Mouse (Mus musculus) adrenal gland, adult (tissue): ENCODE measurements around the gene Serpina10.
"Not testable (repeated sequence)": the region's sequence is repeated elsewhere in the genome, so short reads cannot be mapped to it uniquely, and the experiment has no call there.

ENCODE experiments used
- DNase-seq, 2 experiments: peaks; one replicate each; pipeline ENCODE4 v3.0.0; 2022 to 2023; ENCODE audit warnings: low spot score in 1 of 2; ENCODE audit not compliant: inconsistent age in 2 of 2

The Serpina10 gene

DNA sequence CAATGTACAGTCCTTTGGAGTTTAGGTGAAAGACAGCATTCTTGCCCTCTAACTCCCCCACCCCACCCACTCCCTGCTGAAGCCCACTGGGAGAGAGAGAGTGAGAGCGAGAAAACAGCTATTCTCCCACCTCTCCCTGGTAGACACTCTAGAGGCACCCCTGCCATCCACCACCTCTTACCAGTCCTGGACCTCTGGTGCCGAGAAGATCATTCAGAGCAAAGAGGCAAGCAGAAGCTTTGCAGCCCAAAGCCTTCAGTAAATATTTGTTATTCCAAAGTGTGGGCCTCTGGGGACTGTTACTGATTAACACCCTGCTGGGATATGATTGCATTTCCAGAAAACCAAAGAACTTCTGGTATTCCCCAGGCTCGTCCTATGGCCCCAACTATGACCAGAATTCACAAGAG, at the start of gene Serpina10:
Gene Serpina10 (minus strand): TSS at position 242 of the 410 bp plus-strand sequence.
- no peak for DNase-seq

DNA sequence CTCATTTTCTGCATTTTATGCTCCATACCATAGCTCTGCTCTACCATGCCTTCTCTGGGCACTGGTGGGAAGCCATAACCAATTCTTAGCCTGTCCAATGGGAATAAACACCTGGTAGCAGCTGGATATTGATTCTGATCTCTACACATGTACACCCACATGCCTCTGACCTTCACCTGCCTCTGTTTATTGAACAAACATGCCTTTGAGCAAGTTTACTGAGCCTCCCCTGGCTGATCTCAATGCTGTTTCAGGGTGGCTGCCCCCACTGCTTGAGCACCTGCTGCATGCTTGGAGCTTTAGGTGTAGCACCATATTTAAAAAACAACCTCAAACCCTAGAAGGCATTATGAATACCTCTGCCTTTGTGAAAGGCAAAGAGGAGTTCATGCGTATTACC, 48.6 kb upstream of the Serpina10 start:
- not testable (repeated sequence) for DNase-seq

DNA sequence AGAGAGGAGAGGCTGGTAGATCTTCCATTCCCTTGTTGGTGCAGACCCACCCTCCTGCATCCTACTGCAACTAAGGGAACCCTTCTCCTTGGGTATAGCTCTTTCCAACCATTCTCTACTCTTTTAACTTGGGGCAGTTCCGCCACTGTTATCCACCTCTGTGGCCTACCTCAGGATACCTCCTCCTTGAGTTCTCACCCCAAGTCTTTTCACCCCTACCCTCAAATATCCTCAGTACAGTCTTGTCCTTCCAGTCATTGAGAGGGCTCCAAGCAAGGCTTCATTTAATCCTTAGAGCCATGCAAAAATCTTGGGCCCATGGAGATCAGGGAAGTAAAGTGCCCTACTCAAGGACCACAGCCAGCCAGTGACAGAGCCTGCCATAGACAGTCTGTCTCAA, 44.8 kb upstream of the Serpina10 start, which contains the start of gene Serpina16:
Gene Serpina16 (minus strand): TSS at position 101 of the 400 bp plus-strand sequence.
- DNase-seq: no peak

DNA sequence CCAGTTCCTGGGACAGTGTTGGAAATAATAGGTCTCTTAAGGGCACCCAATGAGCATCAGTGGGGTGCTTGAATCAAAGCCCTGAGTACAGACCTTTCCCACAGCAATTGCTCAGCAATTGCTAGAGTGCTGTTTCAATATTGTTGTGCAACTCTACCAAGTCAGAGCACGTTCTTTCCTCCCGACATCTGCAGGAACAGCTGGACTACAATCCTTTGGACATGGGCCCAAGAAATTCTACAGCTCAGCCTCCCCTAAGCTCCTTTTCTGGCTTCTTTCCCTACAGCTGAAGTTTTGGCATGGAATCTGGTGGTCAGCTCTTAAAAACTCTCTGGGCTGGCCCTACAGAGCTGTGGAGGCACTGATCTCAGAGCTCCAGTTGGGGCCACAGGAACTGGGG, 41.9 kb upstream of the Serpina10 start:
- DNase-seq: no peak

- DNase-seq: no peak
These were observed 40.2 kb upstream of the Serpina10 start for GRCm38 (mm10) chr12:103671483-103671882.

DNA sequence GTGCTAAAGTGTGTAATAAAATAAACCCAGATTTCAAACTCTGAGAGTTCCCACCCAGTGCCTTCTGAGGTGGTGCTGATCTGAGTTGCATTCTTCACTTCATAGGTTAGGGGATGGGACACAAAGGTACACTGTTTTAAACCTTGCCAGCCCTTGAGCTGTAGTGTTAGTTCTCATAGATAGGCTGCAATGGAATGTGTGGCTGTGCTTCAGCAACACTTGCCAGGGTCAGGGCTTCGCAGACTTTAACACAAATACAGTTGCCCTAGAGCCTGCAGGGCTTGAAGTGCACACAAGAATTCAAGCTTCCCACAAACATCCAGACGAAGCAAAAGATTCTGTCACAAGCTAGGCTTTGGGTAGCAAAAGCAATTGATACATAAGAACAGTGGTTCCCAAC, 39.7 kb upstream of the Serpina10 start:
- no peak for DNase-seq

DNA sequence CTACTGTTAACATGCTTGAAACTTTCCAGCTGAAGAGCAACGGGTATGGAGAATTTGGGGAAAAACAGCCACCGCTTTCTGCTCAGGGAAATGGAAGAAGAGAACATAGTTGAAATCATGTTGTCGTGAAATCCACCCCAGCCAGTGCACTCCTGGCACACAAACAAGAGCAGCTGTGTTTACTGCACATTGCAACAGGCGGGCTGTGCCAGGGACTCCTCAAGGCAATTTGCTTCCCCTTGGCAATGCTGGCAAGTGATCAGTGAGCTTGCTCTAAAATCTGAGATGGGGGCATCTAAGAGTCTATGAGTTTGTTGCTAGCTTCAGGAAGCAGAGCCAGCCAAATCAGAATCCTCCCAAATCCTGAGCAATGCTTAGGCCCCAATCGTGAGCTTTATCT, 39.1 kb upstream of the Serpina10 start:
- no peak for DNase-seq

GRCm38 (mm10) chr12:103665286-103665685, 34.0 kb upstream of the Serpina10 start:
- no peak for DNase-seq

DNA sequence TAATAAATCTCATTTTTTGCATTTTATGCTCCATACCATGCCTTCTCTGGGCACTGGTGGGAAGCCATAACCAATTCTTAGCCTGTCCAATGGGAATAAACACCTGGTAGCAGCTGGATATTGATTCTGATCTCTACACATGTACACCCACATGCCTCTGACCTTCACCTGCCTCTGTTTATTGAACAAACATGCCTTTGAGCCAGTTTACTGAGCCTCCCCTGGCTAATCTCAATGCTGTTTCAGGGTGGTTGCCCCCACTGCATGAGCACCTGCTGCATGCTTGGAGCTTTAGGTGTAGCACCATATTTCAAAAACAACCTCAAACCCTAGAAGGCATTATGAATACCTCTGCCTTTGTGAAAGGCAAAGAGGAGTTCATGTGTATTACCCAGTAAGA, 30.8 kb upstream of the Serpina10 start:
- not testable (repeated sequence) for DNase-seq

- DNase-seq: no peak
These were observed 28.8 kb upstream of the Serpina10 start for GRCm38 (mm10) chr12:103660076-103660475.

- peak in 1 of 2 experiments; percentile 40 for DNase-seq
These were observed 27.9 kb upstream of the Serpina10 start for GRCm38 (mm10) chr12:103659171-103659570.

- DNase-seq: no peak
These were observed 26.7 kb upstream of the Serpina10 start for GRCm38 (mm10) chr12:103657991-103658390.

DNA sequence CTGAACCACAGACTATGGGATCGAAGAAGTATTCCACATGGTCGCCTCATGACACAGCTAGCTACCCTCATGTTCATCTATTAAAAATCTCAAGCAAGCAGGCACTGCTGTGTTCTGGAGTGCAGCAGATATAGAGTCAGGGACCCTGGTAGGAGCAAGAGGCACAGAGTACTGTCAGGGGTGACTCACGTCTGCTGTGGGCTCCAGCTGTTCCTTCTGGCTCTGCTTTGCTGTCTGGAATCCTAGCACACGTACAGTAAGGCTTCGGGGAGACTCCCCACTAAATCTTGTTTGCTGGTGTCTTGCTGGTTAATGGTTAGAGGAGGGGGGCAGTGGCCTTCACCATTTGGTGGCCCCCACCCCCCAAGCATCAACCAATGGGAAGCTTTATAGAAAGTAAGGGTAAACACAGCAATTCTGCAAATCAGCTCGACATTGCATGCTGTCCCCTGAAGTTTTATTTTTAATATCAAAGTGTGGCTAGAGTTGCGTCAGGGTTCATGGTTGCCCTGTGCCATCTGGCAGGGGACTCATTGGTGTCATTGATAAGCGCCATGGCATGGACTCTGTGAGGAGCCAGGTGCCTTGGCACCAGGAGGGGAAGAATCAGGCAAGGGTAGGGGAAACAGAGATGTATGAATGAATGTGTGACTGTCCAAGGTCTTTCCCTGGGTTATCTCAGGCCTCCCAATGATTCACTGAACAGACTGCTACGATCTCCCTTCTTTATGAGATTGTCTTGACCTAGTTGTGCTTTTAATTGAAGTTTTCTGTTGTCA, 25.8 kb upstream of the Serpina10 start, which contains the start of gene Serpina6:
Gene Serpina6 (minus strand): TSS at position 365 of the 779 bp plus-strand sequence.
- DNase-seq: peak; percentile 74 to 76

DNA sequence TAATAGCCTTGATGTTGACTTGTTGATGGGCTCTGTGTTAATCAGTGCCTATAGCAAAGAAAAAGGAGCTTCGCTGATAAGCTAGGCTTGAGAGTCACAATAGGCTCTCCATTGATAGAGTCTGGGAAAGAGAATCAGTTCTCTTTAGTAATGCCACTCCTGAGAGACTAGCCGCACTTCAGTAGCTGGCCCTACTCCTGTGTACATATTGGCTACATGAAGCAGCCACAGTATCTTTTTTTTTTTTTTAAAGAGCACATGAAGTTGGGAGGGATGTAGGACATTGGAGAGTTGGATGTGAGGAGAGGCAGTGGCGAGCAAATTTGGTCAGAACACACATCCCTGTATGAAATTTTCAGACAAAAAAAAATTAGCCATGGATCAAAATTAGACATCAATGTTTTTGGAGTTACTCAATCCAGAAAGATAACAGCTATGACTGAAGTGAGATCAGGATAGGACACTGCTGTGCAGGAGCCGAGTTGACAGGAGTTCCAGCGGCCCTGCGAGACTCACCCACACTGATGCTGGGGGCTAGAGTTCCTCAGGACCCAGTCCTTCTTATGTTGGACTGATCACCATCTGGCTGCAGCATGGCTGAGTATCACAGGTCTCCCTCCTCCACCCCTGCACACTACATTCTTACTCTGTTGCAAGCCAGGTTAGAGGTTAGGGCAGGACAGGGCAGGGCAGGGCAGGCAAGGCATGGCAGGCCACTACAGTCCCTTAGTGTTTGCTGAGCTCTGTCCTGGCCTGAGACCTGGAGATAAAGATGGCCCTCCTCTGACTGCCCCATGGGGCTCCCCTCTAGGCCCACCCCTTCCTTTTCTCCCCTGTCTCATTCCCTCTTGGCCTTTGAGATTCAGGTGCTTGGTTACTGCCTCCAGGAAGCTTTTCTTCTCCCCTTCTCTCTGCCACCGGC, 24.1 kb upstream of the Serpina10 start:
- no peak for DNase-seq

GRCm38 (mm10) chr12:103653836-103654235, 22.6 kb upstream of the Serpina10 start:
- DNase-seq: peak; percentile 59 to 82

GRCm38 (mm10) chr12:103646314-103646713, 15.1 kb upstream of the Serpina10 start:
- DNase-seq: no peak

DNA sequence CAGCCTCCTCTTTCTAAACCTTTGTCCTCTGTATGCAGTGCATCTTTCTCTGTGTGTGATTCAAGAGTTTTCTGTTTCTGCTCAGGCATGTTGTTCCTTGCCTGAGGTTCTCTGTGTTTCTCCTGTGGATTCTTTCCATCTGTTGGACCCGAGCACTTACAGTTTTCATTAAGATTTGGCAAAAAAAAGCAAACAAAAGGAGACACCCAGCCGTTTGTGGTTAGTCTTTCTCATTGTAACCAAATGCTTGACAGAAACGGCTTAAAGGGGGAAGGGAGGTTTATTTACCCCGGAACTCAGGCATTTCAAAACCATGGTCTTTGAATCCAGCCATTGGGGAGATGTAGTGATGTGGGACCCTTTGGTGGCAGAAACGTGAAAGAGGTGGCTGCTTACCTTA, 13.4 kb upstream of the Serpina10 start:
- no peak for DNase-seq

DNA sequence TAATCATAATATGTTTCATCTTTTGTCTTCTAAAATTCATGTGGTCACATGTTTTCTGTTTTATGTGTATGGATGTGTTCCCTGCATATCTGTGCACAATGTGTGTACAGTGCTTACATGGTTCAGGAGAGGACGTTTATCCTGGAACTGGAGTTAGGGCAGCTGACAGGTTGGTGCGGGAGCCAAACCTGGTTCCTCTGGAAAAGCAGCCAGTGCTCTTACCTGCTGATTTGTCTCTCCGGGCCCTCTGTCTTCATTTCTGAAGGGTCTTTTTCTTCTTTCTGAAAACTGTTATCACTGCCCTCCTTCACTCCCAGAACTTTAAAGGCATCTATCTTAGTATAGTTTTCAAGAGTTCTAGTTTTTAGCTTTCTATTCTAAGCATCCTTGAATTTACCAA, 12.6 kb upstream of the Serpina10 start:
- no peak for DNase-seq

DNA sequence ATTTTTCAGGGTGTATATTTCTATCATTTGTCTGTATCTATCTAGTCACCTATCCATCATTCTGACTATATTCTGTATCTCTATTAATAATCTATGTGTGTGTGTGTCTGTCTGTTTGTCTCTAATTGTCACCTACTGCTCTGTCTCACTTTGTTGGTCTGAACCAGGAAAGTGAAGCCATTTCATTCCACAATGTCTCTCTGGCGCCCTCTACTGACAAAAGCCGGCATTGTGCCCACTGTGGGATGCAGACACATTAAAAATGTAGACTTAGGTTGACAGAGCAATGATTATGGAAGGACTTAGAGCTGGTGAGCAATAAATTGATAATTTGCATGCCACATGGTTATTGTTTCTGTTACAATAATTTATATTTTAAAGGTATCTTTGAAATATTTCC, 12.1 kb upstream of the Serpina10 start:
- DNase-seq: peak; percentile 76 to 95

- DNase-seq: no peak
These were observed 4.6 kb upstream of the Serpina10 start for GRCm38 (mm10) chr12:103635846-103636245.

DNA sequence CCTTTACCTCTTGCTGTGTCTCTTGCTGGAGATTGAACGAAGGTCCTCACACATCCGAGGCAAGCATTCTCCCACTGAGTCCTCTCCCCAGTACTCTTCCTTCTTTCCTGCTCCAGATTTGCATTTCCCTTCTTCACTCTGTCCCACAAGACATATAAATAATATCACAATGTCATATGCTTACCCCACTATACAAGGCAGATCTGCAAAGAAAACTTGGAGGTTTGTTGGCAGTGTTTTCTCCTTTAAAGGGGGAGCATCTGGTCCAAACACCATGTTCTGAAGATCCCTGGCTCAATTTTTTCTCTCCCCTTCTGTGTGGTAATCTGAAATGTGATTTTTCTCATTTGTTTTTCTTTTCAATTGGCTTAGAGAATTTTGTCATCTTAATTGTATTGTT, 3.2 kb upstream of the Serpina10 start:
- no peak for DNase-seq

DNA sequence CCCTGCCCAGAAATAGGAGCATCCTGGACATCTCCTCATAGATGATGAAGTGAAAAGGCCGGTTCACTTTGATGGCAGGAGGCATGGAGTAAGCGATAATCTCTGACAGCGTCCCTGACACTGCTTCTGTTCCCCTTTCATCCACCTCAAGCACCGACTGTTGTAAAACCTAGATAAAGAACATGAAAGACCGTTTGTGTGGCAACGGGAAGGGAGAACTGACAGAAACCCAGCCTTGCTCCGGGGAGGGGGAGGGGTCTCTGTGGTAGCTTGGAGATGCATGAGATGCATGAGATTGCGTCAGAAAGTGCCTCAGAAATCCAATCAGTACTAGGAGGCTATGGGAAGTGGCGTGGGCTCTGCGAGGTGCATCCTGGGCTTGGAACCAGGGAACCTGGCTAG, 14.4 kb downstream of the Serpina10 start:
- DNase-seq: no peak
